Mouse (Mus musculus) ES-E14 (cell line): ENCODE results near the gene Dok1. TPM values are rescaled to one million over a fixed set of nuclear protein-coding genes. Genes with fewer than 3 reads are reported as not detected.

ENCODE experiments used
- DNase-seq: peaks from one replicate; pipeline ENCODE4 v3.0.0-alpha.2; 2013; ENCODE audit warnings: low read depth, low spot score
- H3K27ac ChIP-seq: 2 replicates; pipeline ENCODE4 v1.5.1; 2012; ENCODE audit warnings: low read depth, mild to moderate bottlenecking, low read length, moderate library complexity, mixed read lengths; ENCODE audit not compliant: poor library complexity, insufficient read depth, severe bottlenecking
- H3K36me3 ChIP-seq: 2 replicates; pipeline ENCODE4 v1.6.1; 2012; ENCODE audit warnings: mild to moderate bottlenecking, low read length, moderate library complexity, mixed read lengths; ENCODE audit not compliant: control insufficient read depth, poor library complexity, insufficient read depth, severe bottlenecking
- H3K4me1 ChIP-seq, 2 experiments: fragments of 150-350 bp in 1 of 2; sonication (generic) in 1 of 2; 2 replicates each; pipeline ENCODE4 v1.6.1; 2012; ENCODE audit warnings: low read length in 2 of 2, mild to moderate bottlenecking in 1 of 2, mixed read lengths in 1 of 2; ENCODE audit not compliant: control insufficient read depth in 2 of 2, insufficient read depth in 2 of 2, poor library complexity in 1 of 2
- H3K4me3 ChIP-seq, 2 experiments: fragments of 150-350 bp in 1 of 2; sonication (generic) in 1 of 2; 2 replicates each; pipeline ENCODE4 v1.5.1; 2012; ENCODE audit warnings: low read length in 2 of 2, low read depth in 1 of 2, mild to moderate bottlenecking in 1 of 2, mixed read lengths in 1 of 2; ENCODE audit not compliant: insufficient read depth in 1 of 2, poor library complexity in 1 of 2, severe bottlenecking in 1 of 2
- H3K9ac ChIP-seq: 2 replicates; pipeline ENCODE4 v1.6.1; 2012; ENCODE audit warnings: low read depth, mild to moderate bottlenecking, low read length, mixed read lengths; ENCODE audit not compliant: poor library complexity, insufficient read depth, severe bottlenecking
- H3K9me3 ChIP-seq: fragments of 150-350 bp; sonication (generic); 2 replicates; pipeline ENCODE4 v1.6.1; 2012; ENCODE audit warnings: low read depth, mild to moderate bottlenecking, low read length; ENCODE audit not compliant: control insufficient read depth, insufficient read depth
- CHD2 ChIP-seq: IDR thresholded peaks from 2 replicates; pipeline ENCODE4 v1.6.1; 2014; ENCODE audit warnings: mild to moderate bottlenecking, low read depth, low read length, inconsistent platforms
- HCFC1 ChIP-seq: IDR thresholded peaks from 2 replicates; pipeline ENCODE4 v1.6.1; 2012; ENCODE audit warnings: low read length, inconsistent platforms, borderline replicate concordance; ENCODE audit not compliant: insufficient read depth
- MAFK ChIP-seq: IDR thresholded peaks from 2 replicates; pipeline ENCODE4 v1.6.1; 2014; ENCODE audit warnings: mild to moderate bottlenecking, low read depth, low read length, inconsistent platforms; ENCODE audit not compliant: insufficient read depth
- ZC3H11A ChIP-seq: IDR thresholded peaks from 2 replicates; pipeline ENCODE4 v1.6.1; 2012; ENCODE audit warnings: low read depth, mild to moderate bottlenecking, inconsistent platforms, low read length, borderline replicate concordance
- ZNF384 ChIP-seq: IDR thresholded peaks from 2 replicates; pipeline ENCODE4 v1.6.1; 2012; ENCODE audit warnings: low read depth, low read length, inconsistent platforms
- in situ Hi-C, 2 experiments: fragments of 600-800 bp; cut with MboI; formaldehyde crosslinking; loops; one replicate each; pipeline ENCODE4 v1.15.1; 2025; ENCODE audit warnings: low sequenced_read_pairs in 2 of 2, inconsistent platforms in 1 of 2; ENCODE audit not compliant: unreplicated experiment in 2 of 2
- total RNA-seq: library from RNA; depleted of rRNA; stranded (reverse); fragments of 300-350 nt; gene quantifications from 2 replicates; pipeline ENCODE4 v1.2.3, GENCODE M21; 2012

The Dok1 gene
- total RNA-seq, 1 experiment = 14.9 TPM

GRCm38 (mm10) chr6:83017190-83017589, 16.1 kb downstream of the Dok1 start:
- in situ Hi-C loops = no loop called here
- no peak overlapping the region for H3K27ac ChIP-seq
- DNase-seq = no peak

DNA sequence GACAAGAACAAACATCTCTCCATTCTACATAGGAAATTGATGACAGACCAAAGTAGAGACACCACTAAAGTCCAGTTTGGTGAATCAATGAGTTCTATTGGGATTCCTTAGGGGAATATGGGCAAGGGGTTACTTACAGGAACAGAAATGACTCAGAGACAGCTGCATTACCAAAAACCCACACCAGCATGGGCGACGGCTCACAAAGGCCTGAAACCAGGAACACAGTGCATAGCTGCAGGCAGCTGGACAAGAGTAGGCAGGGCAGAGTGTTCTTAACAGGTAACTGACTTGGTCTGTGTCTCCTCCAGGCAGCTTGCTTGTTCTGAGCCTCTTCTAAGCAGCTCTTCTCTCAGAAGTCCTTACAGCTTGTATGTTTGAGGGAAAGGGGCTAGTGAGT, 17.5 kb downstream of the Dok1 start:
- no peak overlapping the region for H3K9ac ChIP-seq
- H3K36me3 ChIP-seq = no peaks in the 10 kb centered on the region
- H3K4me3 ChIP-seq = no peak overlapping the region
- TF ChIP-seq CHD2 = no peak
- TF ChIP-seq ZNF384 = no peak
- TF ChIP-seq HCFC1 = no peak
- TF ChIP-seq MAFK = no peak
- TF ChIP-seq ZC3H11A = no peak
- in situ Hi-C loops = no loop called here
- no peaks in the 10 kb centered on the region for H3K4me1 ChIP-seq
- no peak overlapping the region for H3K27ac ChIP-seq
- H3K9me3 ChIP-seq = peaks cover 11% of the 10 kb centered on the region
- DNase-seq = no peak

More at GRCm38 (mm10) chr6:83017190-83017589, 16.1 kb downstream of the Dok1 start:
- H3K9me3 ChIP-seq = peaks cover 3% of the 10 kb centered on the region; the same call in 1 of the 2 replicates
- H3K36me3 ChIP-seq = no peaks in the 10 kb centered on the region
- no peaks in the 10 kb centered on the region for H3K4me1 ChIP-seq
- TF ChIP-seq HCFC1 (no peak), ZC3H11A (no peak), MAFK (no peak), CHD2 (no peak), ZNF384 (no peak)
- H3K4me3 ChIP-seq = no peak overlapping the region
- no peak overlapping the region for H3K9ac ChIP-seq

- no peak for DNase-seq
- no peak overlapping the region for H3K9ac ChIP-seq
- peaks cover 11% of the 10 kb centered on the region for H3K9me3 ChIP-seq
- H3K27ac ChIP-seq = no peak overlapping the region
- no peaks in the 10 kb centered on the region for H3K4me1 ChIP-seq
- in situ Hi-C loops = no loop called here
- no peak overlapping the region for H3K4me3 ChIP-seq
- no peaks in the 10 kb centered on the region for H3K36me3 ChIP-seq
- no peak for TF ChIP-seq MAFK
- no peak for TF ChIP-seq CHD2
- TF ChIP-seq ZC3H11A = no peak
- TF ChIP-seq HCFC1 = no peak
- no peak for TF ChIP-seq ZNF384
These were observed 18.5 kb downstream of the Dok1 start for GRCm38 (mm10) chr6:83014482-83015466.

DNA sequence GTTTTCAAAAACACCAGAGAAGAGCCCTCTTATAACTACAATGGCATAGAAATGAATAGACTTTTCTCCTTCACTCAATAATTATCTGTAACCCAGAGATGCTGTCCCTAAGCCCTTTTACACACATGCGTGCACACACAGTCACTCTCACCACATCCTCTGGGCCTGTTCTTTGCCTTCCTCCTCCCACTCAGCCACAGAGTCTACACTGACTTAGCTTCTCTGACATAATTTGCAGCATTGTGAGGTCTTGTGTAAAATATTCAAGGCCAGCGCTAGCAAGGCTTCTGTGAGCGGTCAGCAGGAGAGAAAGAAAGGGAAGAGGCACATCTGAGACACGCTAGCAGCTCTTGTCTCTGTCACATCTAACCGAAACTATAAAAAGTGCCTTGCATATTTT, 19.8 kb downstream of the Dok1 start:
- no peaks in the 10 kb centered on the region for H3K4me1 ChIP-seq
- H3K36me3 ChIP-seq = no peaks in the 10 kb centered on the region
- in situ Hi-C loops = no loop called here
- peaks cover 11% of the 10 kb centered on the region for H3K9me3 ChIP-seq
- H3K4me3 ChIP-seq = no peak overlapping the region
- H3K27ac ChIP-seq = no peak overlapping the region
- H3K9ac ChIP-seq = no peak overlapping the region
- DNase-seq = no peak
- TF ChIP-seq ZNF384 (no peak), MAFK (no peak), HCFC1 (no peak), CHD2 (no peak)
